Mouse (Mus musculus) heart, embryonic 16.5 days (tissue): Measurements from ENCODE around the gene Ash1l. TPM values are rescaled to one million over a fixed set of nuclear protein-coding genes. Genes with fewer than 3 reads are reported as not detected.
A peak's percentile ranks its signal among the peaks of the same experiment; 100 is the strongest.

ENCODE experiments used
- ATAC-seq: fragments of 200-750 bp; cut with Nextera tagmentation; replicated peaks from 2 replicates; pipeline ENCODE4 v1.8.0; 2017; ENCODE audit warnings: moderate number of reproducible peaks; ENCODE audit not compliant: insufficient read depth, low FRiP score; ENCODE audit errors: extremely low read depth
- H3K27ac ChIP-seq: fragments of 300-500 bp; sonication (generic); 2 replicates; pipeline ENCODE4 v1.5.1; 2014; ENCODE audit warnings: mild to moderate bottlenecking, low read length, control low read depth, moderate library complexity
- H3K27me3 ChIP-seq: fragments of 300-500 bp; sonication (generic); 2 replicates; pipeline ENCODE4 v1.6.1; 2014; ENCODE audit warnings: low read length, mixed read lengths; ENCODE audit not compliant: control insufficient read depth, insufficient read depth
- H3K36me3 ChIP-seq: fragments of 300-500 bp; sonication (generic); 2 replicates; pipeline ENCODE4 v1.6.1; 2014; ENCODE audit not compliant: control insufficient read depth, insufficient read depth
- H3K4me1 ChIP-seq: fragments of 300-500 bp; sonication (generic); 2 replicates; pipeline ENCODE4 v1.6.1; 2014; ENCODE audit warnings: low read length, mixed read lengths; ENCODE audit not compliant: control insufficient read depth, insufficient read depth
- H3K4me2 ChIP-seq: fragments of 300-500 bp; sonication (generic); 2 replicates; pipeline ENCODE4 v1.6.1; 2014; ENCODE audit warnings: low read depth, mild to moderate bottlenecking, control low read depth, low read length
- H3K4me3 ChIP-seq: fragments of 300-500 bp; sonication (generic); 2 replicates; pipeline ENCODE4 v1.5.1; 2014; ENCODE audit warnings: mild to moderate bottlenecking, control low read depth, low read length
- H3K9ac ChIP-seq: fragments of 300-500 bp; sonication (generic); 2 replicates; pipeline ENCODE4 v1.6.1; 2014; ENCODE audit warnings: low read length, control low read depth
- H3K9me3 ChIP-seq: fragments of 300-500 bp; sonication (generic); replicated peaks from 2 replicates; pipeline ENCODE4 v1.6.1; 2016; ENCODE audit warnings: low read length; ENCODE audit not compliant: control insufficient read depth
- WGBS: fragments of 180-500 bp; shearing (Covaris S2); extraction: QIAGEN DNeasy Blood & Tissue Kit; methylation state at CpG from one replicate; pipeline ENCODE4 v1.1.7; 2014; 5-methylcytosine and 5-hydroxymethylcytosine counted together
- polyA plus RNA-seq: library from polyadenylated mRNA; unstranded; fragments of >200 nt; fragmentation: Nextera tagmentation; extraction: Ambion mirVana; gene quantifications from 2 replicates; pipeline ENCODE4 v1.2.1, GENCODE M21; 2015

The Ash1l gene
- polyA plus RNA-seq, 1 experiment from 2014 or later = 15.6 TPM

- Histone ChIP-seq H3K9ac (no peak overlapping the region), H3K4me2 (no peak overlapping the region), H3K4me1 (peaks cover 22% of the 10 kb centered on the region), H3K4me3 (no peak overlapping the region), H3K27ac (no peak overlapping the region), H3K36me3 (peaks cover 23% of the 10 kb centered on the region), H3K27me3 (no peaks in the 10 kb centered on the region), H3K9me3 (peaks cover 17% of the 10 kb centered on the region)
- ATAC-seq = no peak
- 77% methylated on average over 13 of the region's 13 CpGs for WGBS
Measured at GRCm38 (mm10) chr3:88918981-88919380, 31.4 kb upstream of the Ash1l start.

- Histone ChIP-seq H3K9ac (no peak overlapping the region), H3K27ac (peak overlapping the region; percentile 51; the same call in 1 of the 2 replicates), H3K9me3 (peaks cover 17% of the 10 kb centered on the region), H3K27me3 (no peaks in the 10 kb centered on the region), H3K4me2 (no peak overlapping the region), H3K4me1 (peaks cover 31% of the 10 kb centered on the region), H3K36me3 (peaks cover 26% of the 10 kb centered on the region), H3K4me3 (no peak overlapping the region)
- 47% methylated on average over 9 of the region's 9 CpGs for WGBS
- ATAC-seq = peak; percentile 51
Measured at GRCm38 (mm10) chr3:88921411-88921810, 29.0 kb upstream of the Ash1l start.

GRCm38 (mm10) chr3:88923989-88924591 lies 26.3 kb upstream of the Ash1l start:
- Histone ChIP-seq H3K27ac (peak overlapping the region; percentile 86), H3K4me3 (no peak overlapping the region), H3K4me2 (peak overlapping the region; percentile 48), H3K9me3 (peaks cover 17% of the 10 kb centered on the region), H3K36me3 (peaks cover 51% of the 10 kb centered on the region), H3K9ac (no peak overlapping the region; the same call in 1 of the 2 replicates), H3K4me1 (peaks cover 31% of the 10 kb centered on the region), H3K27me3 (no peaks in the 10 kb centered on the region)
- peak; percentile 87 for ATAC-seq
- 34% methylated on average over 8 of the region's 8 CpGs for WGBS

GRCm38 (mm10) chr3:88925651-88926050 lies 24.8 kb upstream of the Ash1l start:
- no peak for ATAC-seq
- Histone ChIP-seq H3K9me3 (peaks cover 10% of the 10 kb centered on the region), H3K4me3 (no peak overlapping the region), H3K27ac (no peak overlapping the region), H3K4me1 (peaks cover 31% of the 10 kb centered on the region), H3K4me2 (no peak overlapping the region), H3K9ac (no peak overlapping the region), H3K36me3 (peaks cover 57% of the 10 kb centered on the region), H3K27me3 (no peaks in the 10 kb centered on the region)
- WGBS = 93% methylated on average over 2 of the region's 2 CpGs

- H3K4me2 ChIP-seq = no peak overlapping the region
- H3K27me3 ChIP-seq = no peaks in the 10 kb centered on the region
- H3K27ac ChIP-seq = no peak overlapping the region
- H3K36me3 ChIP-seq = peaks cover 45% of the 10 kb centered on the region
- 85% methylated on average over 3 of the region's 3 CpGs for WGBS
- no peak for ATAC-seq
- H3K9me3 ChIP-seq = no peaks in the 10 kb centered on the region
- H3K9ac ChIP-seq = no peak overlapping the region
- peaks cover 10% of the 10 kb centered on the region for H3K4me1 ChIP-seq
- no peak overlapping the region for H3K4me3 ChIP-seq
Measured at GRCm38 (mm10) chr3:88929501-88929900, 20.9 kb upstream of the Ash1l start.

GRCm38 (mm10) chr3:88939071-88939470 lies 11.4 kb upstream of the Ash1l start:
- no peak for ATAC-seq
- H3K36me3 ChIP-seq = peaks cover 41% of the 10 kb centered on the region
- no peaks in the 10 kb centered on the region for H3K4me1 ChIP-seq
- H3K4me2 ChIP-seq = no peak overlapping the region
- H3K9ac ChIP-seq = no peak overlapping the region
- no peaks in the 10 kb centered on the region for H3K9me3 ChIP-seq
- H3K27ac ChIP-seq = no peak overlapping the region
- 90% methylated on average over 10 of the region's 10 CpGs for whole genome bisulfite sequencing
- H3K4me3 ChIP-seq = no peak overlapping the region
- no peaks in the 10 kb centered on the region for H3K27me3 ChIP-seq

- Histone ChIP-seq H3K27ac (no peak overlapping the region), H3K4me1 (no peaks in the 10 kb centered on the region), H3K4me3 (no peak overlapping the region), H3K27me3 (no peaks in the 10 kb centered on the region), H3K9me3 (no peaks in the 10 kb centered on the region), H3K36me3 (peaks cover 34% of the 10 kb centered on the region), H3K9ac (no peak overlapping the region), H3K4me2 (no peak overlapping the region)
- WGBS = 60% methylated on average over 3 of the region's 3 CpGs
- ATAC-seq = 0 out of 2 replicates have a peak, but pooled peaks have one; percentile 37
Measured at GRCm38 (mm10) chr3:88939749-88940148, 10.7 kb upstream of the Ash1l start.

- Histone ChIP-seq H3K4me2 (no peak overlapping the region), H3K9me3 (no peaks in the 10 kb centered on the region), H3K4me3 (no peak overlapping the region), H3K9ac (no peak overlapping the region), H3K36me3 (peaks cover 27% of the 10 kb centered on the region), H3K27me3 (no peaks in the 10 kb centered on the region), H3K4me1 (no peaks in the 10 kb centered on the region), H3K27ac (no peak overlapping the region)
- WGBS = 85% methylated on average over 10 of the region's 10 CpGs
- no peak for ATAC-seq
Measured at GRCm38 (mm10) chr3:88942316-88942880, 8.0 kb upstream of the Ash1l start.

GRCm38 (mm10) chr3:88944109-88944508 lies 6.3 kb upstream of the Ash1l start:
- Histone ChIP-seq H3K27ac (no peak overlapping the region), H3K9ac (no peak overlapping the region), H3K9me3 (no peaks in the 10 kb centered on the region), H3K4me1 (peaks cover 7% of the 10 kb centered on the region), H3K4me3 (no peak overlapping the region), H3K27me3 (no peaks in the 10 kb centered on the region), H3K36me3 (peaks cover 24% of the 10 kb centered on the region), H3K4me2 (no peak overlapping the region)
- ATAC-seq = no peak
- WGBS = 84% methylated on average over 4 of the region's 4 CpGs
